Mouse (Mus musculus) small intestine, adult 2 months (tissue): ENCODE results near the gene Bahcc1.

Experiments
- CTCF ChIP-seq: fragments of 200-500 bp; IDR thresholded peaks from 2 replicates; pipeline ENCODE4 v1.5.1; 2012; ENCODE audit warnings: low read depth, mild to moderate bottlenecking, control low read depth, inconsistent platforms, low read length, moderate library complexity, mixed read lengths; ENCODE audit not compliant: insufficient replicate concordance, insufficient read length; ENCODE audit errors: extremely low read depth
- POLR2A ChIP-seq: fragments of 200-500 bp; IDR thresholded peaks from 2 replicates; pipeline ENCODE4 v1.6.1; 2012; ENCODE audit warnings: low read depth, mild to moderate bottlenecking, control low read depth, inconsistent platforms, low read length, moderate library complexity

- TF ChIP-seq CTCF = no peak
- no peak for TF ChIP-seq POLR2A
Observed at GRCm38 (mm10) chr11:120319310-120319709, 86.6 kb downstream of the Bahcc1 start.
